Mouse (Mus musculus) thymus, adult 2 months (tissue): ENCODE measurements around the gene Fzd1.

Source experiments
- CTCF ChIP-seq: fragments of 200-500 bp; IDR thresholded peaks from 2 replicates; pipeline ENCODE4 v1.5.1; 2012; ENCODE audit warnings: mild to moderate bottlenecking, control low read depth, low read length, moderate library complexity, borderline replicate concordance; ENCODE audit not compliant: control insufficient read depth, poor library complexity, insufficient read depth; ENCODE audit errors: extremely low read depth
- POLR2A ChIP-seq: fragments of 200-500 bp; IDR thresholded peaks from 2 replicates; pipeline ENCODE4 v1.6.1; 2012; ENCODE audit warnings: mild to moderate bottlenecking, low read length, control low read depth, moderate library complexity; ENCODE audit not compliant: control insufficient read depth, poor library complexity, insufficient read depth; ENCODE audit errors: extremely low read depth

DNA sequence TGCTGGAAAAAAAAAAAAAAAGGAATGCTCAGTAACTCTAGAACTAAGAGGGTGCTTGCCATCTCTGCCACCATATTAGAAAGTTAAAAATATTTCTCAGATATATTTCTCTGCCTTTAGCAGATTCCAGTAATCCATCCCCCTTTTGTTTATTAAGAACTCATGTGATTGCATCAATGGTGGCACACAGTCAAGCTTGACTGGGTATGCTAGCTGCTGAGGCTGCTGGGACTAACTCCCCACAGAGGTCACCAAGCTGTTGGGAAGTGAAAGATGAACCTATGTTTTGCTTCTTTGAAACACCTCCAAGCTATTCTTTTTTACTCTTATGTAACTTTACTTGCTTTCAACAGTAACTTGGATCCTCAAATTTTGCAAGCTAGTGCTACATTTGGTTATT, 44.1 kb upstream of the Fzd1 start:
- TF ChIP-seq CTCF (no peak), POLR2A (no peak)
